Mouse (Mus musculus): Measurements from ENCODE around the gene Csnk2b. TPM values are rescaled to one million over a fixed set of nuclear protein-coding genes. Genes with fewer than 3 reads are reported as not detected.
A peak's percentile ranks its signal among the peaks of the same experiment; 100 is the strongest.

Csnk2b gene
- polyA plus RNA-seq, 1 experiment from 2014 or later, result 265 TPM

DNA sequence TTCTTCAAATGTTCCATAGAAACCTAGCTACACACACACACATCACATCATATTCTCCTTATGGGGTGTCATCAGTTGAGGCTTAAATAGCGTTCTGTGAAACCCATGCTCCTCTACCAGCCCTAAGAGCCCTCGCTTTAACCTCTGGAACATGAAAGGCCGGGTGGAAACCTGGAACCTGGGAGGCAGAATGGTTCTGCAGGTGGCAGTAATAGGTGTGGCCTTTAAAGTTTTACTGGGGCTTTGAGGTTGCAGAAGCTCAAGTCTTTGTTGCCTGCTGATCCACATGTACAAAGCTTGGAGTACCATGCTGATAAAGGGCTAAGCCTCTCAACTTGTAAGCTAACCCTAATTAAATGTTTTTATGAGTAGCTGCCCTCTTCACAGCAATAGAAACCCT, 25.5 kb upstream of the Csnk2b start:
- WGBS, result 60% methylated on average over 3 of the region's 3 CpGs
- no peak overlapping the region for H3K4me2 ChIP-seq

DNA sequence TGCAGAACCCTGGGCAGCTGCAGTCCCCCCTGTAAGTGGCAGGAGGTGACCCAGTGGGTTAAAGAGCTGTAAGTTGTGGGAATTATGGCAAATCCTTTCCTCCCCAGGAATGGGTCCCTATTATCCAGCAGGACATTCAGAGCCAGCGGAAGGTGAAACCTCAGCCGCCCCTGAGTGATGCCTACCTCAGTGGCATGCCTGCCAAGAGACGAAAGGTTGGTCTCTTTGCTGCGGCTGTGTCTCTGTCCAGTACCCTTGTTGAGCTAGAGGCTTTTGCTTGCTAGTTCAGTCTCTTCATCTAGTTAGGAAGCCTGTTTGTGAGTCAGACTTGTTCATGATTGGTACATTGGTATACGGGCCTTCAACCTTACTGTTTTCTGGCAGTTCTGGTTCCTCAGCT, 24.3 kb upstream of the Csnk2b start:
- Histone ChIP-seq H3K27me3 (no peaks in the 10 kb centered on the region), H3K4me2 (no peak overlapping the region), H3K27ac (no peak overlapping the region), H3K4me3 (no peak overlapping the region), H3K9me3 (no peaks in the 10 kb centered on the region), H3K9ac (no peak overlapping the region), H3K36me3 (peaks cover 95% of the 10 kb centered on the region), H3K4me1 (no peaks in the 10 kb centered on the region)
- no peak for ATAC-seq (ENCODE audit: borderline replicate concordance, extremely low read depth, low FRiP score, low TSS enrichment)
- WGBS, result 83% methylated on average over 5 of the region's 5 CpGs

More for the DNA sequence above, 25.5 kb upstream of the Csnk2b start:
- Histone ChIP-seq H3K27ac (no peak overlapping the region), H3K9ac (no peak overlapping the region), H3K9me3 (no peaks in the 10 kb centered on the region), H3K4me1 (no peaks in the 10 kb centered on the region), H3K27me3 (no peaks in the 10 kb centered on the region), H3K36me3 (peaks cover 95% of the 10 kb centered on the region), H3K4me3 (no peak overlapping the region)
- no peak for ATAC-seq (ENCODE audit: borderline replicate concordance, extremely low read depth, low FRiP score, low TSS enrichment)

GRCm38 (mm10) chr17:35141971-35142370, 20.1 kb upstream of the Csnk2b start:
- 89% methylated on average over 6 of the region's 6 CpGs for WGBS
- no peak overlapping the region for H3K27ac ChIP-seq

DNA sequence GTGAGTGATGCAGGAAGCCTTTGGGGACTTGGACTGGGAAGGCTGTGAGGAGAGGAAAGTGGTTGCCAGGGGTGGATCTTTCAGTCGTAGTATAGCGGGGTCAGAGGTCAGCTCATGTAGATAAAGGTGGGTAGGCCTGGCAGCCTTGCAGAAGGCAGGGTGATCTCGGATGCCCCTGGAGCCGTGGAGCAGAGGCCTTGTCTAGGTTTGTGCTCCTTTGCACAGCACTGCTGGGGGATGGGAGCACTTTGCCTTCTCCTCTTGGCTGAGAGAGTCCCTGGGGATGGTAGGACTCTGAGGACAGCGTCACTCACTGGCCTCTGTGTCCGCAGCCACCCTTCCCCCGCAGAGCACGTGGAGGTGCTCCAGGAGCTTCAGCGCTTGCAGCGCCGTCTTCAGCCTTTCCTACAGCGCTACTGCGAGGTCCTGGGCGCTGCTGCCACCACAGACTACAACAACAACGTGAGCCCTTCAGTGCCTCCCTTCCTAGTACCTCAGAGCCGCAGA, 18.7 kb upstream of the Csnk2b start:
- ATAC-seq (ENCODE audit: borderline replicate concordance, extremely low read depth, low FRiP score, low TSS enrichment), result no peak
- 75% methylated on average over 16 of the region's 16 CpGs for WGBS
- no peak overlapping the region for H3K27ac ChIP-seq

More at GRCm38 (mm10) chr17:35141971-35142370, 20.1 kb upstream of the Csnk2b start:
- Histone ChIP-seq H3K4me2 (no peak overlapping the region), H3K4me1 (peaks cover 5% of the 10 kb centered on the region), H3K36me3 (peaks cover 90% of the 10 kb centered on the region), H3K27me3 (no peaks in the 10 kb centered on the region), H3K4me3 (no peak overlapping the region), H3K9ac (no peak overlapping the region), H3K9me3 (no peaks in the 10 kb centered on the region)
- no peak for ATAC-seq (ENCODE audit: borderline replicate concordance, extremely low read depth, low FRiP score, low TSS enrichment)

GRCm38 (mm10) chr17:35139269-35139668, 17.4 kb upstream of the Csnk2b start:
- Histone ChIP-seq H3K36me3 (peaks cover 64% of the 10 kb centered on the region), H3K9me3 (no peaks in the 10 kb centered on the region), H3K4me3 (no peak overlapping the region), H3K27me3 (no peaks in the 10 kb centered on the region), H3K9ac (no peak overlapping the region), H3K4me2 (no peak overlapping the region), H3K27ac (no peak overlapping the region), H3K4me1 (peaks cover 15% of the 10 kb centered on the region)
- no peak for ATAC-seq (ENCODE audit: borderline replicate concordance, extremely low read depth, low FRiP score, low TSS enrichment)
- WGBS, result 87% methylated on average over 3 of the region's 3 CpGs

More for the DNA sequence above, 18.7 kb upstream of the Csnk2b start:
- peaks cover 15% of the 10 kb centered on the region for H3K4me1 ChIP-seq
- H3K4me3 ChIP-seq, result no peak overlapping the region
- H3K4me2 ChIP-seq, result no peak overlapping the region
- no peaks in the 10 kb centered on the region for H3K9me3 ChIP-seq
- H3K27me3 ChIP-seq, result no peaks in the 10 kb centered on the region
- H3K36me3 ChIP-seq, result peaks cover 76% of the 10 kb centered on the region
- H3K9ac ChIP-seq, result no peak overlapping the region

DNA sequence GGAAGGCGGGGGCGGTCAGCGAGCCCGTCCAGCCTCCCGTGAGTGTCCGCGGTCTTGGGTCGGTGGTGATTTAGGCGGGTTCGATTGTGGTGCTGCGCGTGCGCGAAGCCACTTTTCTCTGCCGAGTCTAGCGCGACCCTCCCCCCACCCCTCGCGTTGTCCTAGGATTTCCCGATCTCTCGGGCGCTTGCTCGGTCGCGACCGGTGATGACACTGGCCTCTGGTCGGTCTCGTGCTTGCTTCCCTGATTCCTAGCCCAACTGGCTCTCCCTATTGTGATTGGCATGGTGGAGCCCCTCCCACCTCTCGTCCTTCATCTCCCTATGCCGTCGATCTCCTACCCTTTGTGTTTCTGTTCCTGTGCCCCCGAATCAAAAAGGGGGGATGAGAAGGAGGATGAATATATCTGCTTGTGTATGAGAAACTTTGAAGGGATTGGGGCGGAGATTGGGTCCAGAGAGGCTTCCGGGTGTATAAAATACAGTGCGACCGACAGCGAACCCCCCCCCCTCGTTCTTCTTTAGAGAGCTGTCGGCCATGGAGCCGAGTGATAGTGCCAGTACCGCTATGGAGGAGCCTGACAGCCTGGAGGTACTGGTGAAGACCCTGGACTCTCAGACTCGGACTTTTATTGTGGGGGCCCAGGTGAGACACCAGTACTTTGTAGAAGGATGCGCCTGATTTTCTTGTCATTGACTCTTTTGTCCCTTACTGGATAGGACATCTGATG, 13.9 kb upstream of the Csnk2b start:
- Histone ChIP-seq H3K4me1 (peaks cover 19% of the 10 kb centered on the region), H3K9ac (peak overlapping the region; percentile 78), H3K4me2 (peak overlapping the region; percentile 79), H3K4me3 (peak overlapping the region; percentile 82), H3K36me3 (peaks cover 28% of the 10 kb centered on the region), H3K27me3 (no peaks in the 10 kb centered on the region), H3K9me3 (no peaks in the 10 kb centered on the region), H3K27ac (peak overlapping the region; percentile 94)
- peak; percentile 53 for ATAC-seq (ENCODE audit: borderline replicate concordance, extremely low read depth, low FRiP score, low TSS enrichment)
- WGBS, result under 1% methylated on average over 43 of the region's 43 CpGs

DNA sequence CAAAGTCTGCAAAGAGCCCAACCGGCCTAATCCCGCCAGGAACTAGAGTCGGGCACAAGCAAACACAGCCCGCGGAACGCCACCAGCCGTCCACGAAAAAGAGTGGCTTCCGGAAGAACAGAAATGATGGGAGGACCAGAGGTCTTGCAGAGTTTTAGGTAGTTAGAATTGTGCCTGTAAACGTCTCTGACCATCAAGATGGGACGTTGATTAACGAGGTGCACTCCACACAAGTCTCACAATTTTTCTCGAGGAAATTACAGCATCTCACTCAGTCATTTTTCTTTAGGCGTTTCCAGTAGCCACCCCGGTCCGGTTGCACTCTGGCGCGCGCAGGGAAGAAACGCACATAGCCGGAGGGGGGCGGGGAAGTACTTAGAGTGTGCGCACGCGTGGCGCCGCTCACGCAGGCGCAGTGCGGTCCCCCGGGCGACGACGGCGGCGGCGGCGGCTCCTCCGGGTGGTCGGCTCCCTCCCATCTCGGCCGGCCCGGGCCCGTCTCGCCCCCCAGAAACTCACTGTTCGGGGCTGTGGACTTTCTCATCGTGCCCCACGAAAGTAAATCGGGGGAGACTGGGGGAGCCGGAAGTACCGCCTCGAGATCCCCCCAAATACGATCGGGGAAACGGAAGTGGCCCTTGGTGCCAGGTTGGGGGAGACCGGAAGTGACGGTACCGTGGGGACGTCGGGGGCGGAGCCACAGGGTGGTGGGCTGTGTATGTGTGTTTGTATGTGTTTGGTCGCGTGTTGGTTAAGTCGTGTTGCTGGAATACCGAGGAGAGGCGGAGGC, 13.1 kb upstream of the Csnk2b start, which contains the start of gene Bag6:
TSS of gene Bag6 (plus strand) at position 378 of the 790 bp plus-strand sequence.
- peak; percentile 94 for ATAC-seq (ENCODE audit: borderline replicate concordance, extremely low read depth, low FRiP score, low TSS enrichment)
- Histone ChIP-seq H3K9me3 (no peaks in the 10 kb centered on the region), H3K27me3 (no peaks in the 10 kb centered on the region), H3K27ac (peak within 1 kb of the TSS; percentile 94), H3K9ac (peak within 1 kb of the TSS; percentile 78), H3K36me3 (peaks cover 21% of the 10 kb centered on the region), H3K4me1 (peaks cover 19% of the 10 kb centered on the region), H3K4me2 (peak within 1 kb of the TSS; percentile 79), H3K4me3 (peak within 1 kb of the TSS; percentile 82)
- under 1% methylated on average over 66 of the region's 66 CpGs for WGBS

DNA sequence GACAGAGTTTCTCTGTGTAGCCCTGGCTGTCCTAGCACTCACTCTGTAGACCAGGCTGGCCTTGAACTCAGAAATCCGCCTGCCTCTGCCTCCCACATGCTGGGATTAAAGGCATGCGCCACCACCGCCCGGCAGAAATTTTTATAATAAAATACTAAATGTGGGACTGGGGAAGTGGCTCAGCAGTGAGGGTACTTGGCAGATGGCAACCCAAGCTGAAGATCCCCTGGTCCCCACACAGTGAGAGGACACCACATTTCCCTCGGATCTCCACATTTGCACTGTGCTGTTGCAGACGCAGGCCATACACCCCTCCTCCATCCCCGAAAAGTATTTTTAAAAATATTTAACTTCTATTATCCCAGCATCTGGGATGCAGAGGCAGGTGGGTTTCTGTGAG, 11.7 kb upstream of the Csnk2b start:
- peaks cover 19% of the 10 kb centered on the region for H3K4me1 ChIP-seq
- 95% methylated on average over 7 of the region's 7 CpGs for WGBS
- no peak overlapping the region for H3K9ac ChIP-seq
- H3K27me3 ChIP-seq, result no peaks in the 10 kb centered on the region
- no peak overlapping the region for H3K4me2 ChIP-seq
- H3K27ac ChIP-seq, result no peak overlapping the region
- peaks cover 6% of the 10 kb centered on the region for H3K36me3 ChIP-seq
- no peak overlapping the region for H3K4me3 ChIP-seq
- no peaks in the 10 kb centered on the region for H3K9me3 ChIP-seq
- ATAC-seq (ENCODE audit: borderline replicate concordance, extremely low read depth, low FRiP score, low TSS enrichment), result no peak

- Histone ChIP-seq H3K27me3 (no peaks in the 10 kb centered on the region), H3K27ac (no peak overlapping the region), H3K36me3 (no peaks in the 10 kb centered on the region; the same call in 1 of the 2 replicates), H3K9ac (no peak overlapping the region), H3K4me1 (peaks cover 23% of the 10 kb centered on the region), H3K9me3 (no peaks in the 10 kb centered on the region), H3K4me2 (no peak overlapping the region), H3K4me3 (no peak overlapping the region)
- ATAC-seq (ENCODE audit: borderline replicate concordance, extremely low read depth, low FRiP score, low TSS enrichment), result no peak
- WGBS, result 60% methylated on average over 3 of the region's 3 CpGs
Observed at GRCm38 (mm10) chr17:35132174-35132560, 10.3 kb upstream of the Csnk2b start.

GRCm38 (mm10) chr17:35131500-35132173, 9.8 kb upstream of the Csnk2b start, which contains the start of gene Apom:
Apom (minus strand) TSS chr17:35132050.
- Histone ChIP-seq H3K9me3 (no peaks in the 10 kb centered on the region), H3K27me3 (no peaks in the 10 kb centered on the region), H3K9ac (no peak within 1 kb of the TSS), H3K4me3 (no peak within 1 kb of the TSS), H3K4me1 (peaks cover 23% of the 10 kb centered on the region), H3K36me3 (no peaks in the 10 kb centered on the region; the same call in 1 of the 2 replicates), H3K4me2 (no peak within 1 kb of the TSS), H3K27ac (no peak within 1 kb of the TSS)
- WGBS, result 72% methylated on average over 15 of the region's 15 CpGs
- no peak for ATAC-seq (ENCODE audit: borderline replicate concordance, extremely low read depth, low FRiP score, low TSS enrichment)

DNA sequence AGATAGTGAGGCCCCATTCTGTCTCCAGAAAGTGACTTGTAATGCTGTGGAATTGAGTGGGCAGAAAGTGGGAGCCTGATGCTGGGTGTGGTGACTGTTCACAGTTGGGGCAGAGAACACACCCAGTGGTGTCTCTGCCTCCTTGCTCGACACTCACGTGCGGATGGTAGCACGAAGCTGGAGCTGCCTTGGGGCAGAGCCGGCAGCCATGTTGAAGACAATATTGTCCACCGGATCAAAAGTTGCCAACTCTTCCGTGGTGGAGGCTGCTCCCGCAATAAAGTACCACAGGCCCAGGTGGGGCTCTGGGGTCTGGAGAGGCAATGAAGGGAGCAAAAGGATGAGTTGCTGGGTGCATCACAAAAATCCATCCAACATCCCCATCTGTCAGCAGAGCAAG, 9.2 kb upstream of the Csnk2b start:
- Histone ChIP-seq H3K4me3 (no peak overlapping the region), H3K4me2 (no peak overlapping the region), H3K4me1 (peaks cover 19% of the 10 kb centered on the region), H3K27ac (no peak overlapping the region), H3K9me3 (no peaks in the 10 kb centered on the region), H3K36me3 (no peaks in the 10 kb centered on the region; the same call in 1 of the 2 replicates), H3K9ac (no peak overlapping the region), H3K27me3 (no peaks in the 10 kb centered on the region)
- no peak for ATAC-seq (ENCODE audit: borderline replicate concordance, extremely low read depth, low FRiP score, low TSS enrichment)
- WGBS, result 91% methylated on average over 8 of the region's 8 CpGs
